Mouse (Mus musculus): ENCODE data around the gene Zdhhc4. TPM values are rescaled to one million over a fixed set of nuclear protein-coding genes. Genes with fewer than 3 reads are reported as not detected.

Zdhhc4 gene
- polyA plus RNA-seq, 1 experiment, result 85.0 TPM

- DNase-seq, result peak; percentile 82
- no peaks in the 10 kb centered on the region; the same call in 1 of the 2 replicates for H3K36me3 ChIP-seq (ENCODE audit: control insufficient read depth, insufficient read depth, low read length)
- peaks cover 8% of the 10 kb centered on the region; the same call in 1 of the 2 replicates for H3K4me1 ChIP-seq (ENCODE audit: control insufficient read depth, insufficient read depth, low read length)
- 51% methylated on average over 8 of the region's 8 CpGs for WGBS
- TF ChIP-seq POLR2A (IDR thresholded peaks at IDR 0.05; ENCODE audit: low read depth, low read length) (no peak), CTCF (conservative IDR thresholded peaks at IDR 0.05; ENCODE audit: insufficient read depth, insufficient read length, low read depth, low read length) (peak; percentile 88)
- no peaks in the 10 kb centered on the region for H3K27me3 ChIP-seq (replicated peaks; ENCODE audit: control insufficient read depth, insufficient read depth, low read length)
- H3K4me3 ChIP-seq (ENCODE audit: insufficient read depth, low read depth, low read length), result no peak overlapping the region
- H3K27ac ChIP-seq (ENCODE audit: insufficient read depth, low read depth, low read length), result no peak overlapping the region
Measured at GRCm38 (mm10) chr5:143311886-143312285, 17.2 kb downstream of the Zdhhc4 start.

DNA sequence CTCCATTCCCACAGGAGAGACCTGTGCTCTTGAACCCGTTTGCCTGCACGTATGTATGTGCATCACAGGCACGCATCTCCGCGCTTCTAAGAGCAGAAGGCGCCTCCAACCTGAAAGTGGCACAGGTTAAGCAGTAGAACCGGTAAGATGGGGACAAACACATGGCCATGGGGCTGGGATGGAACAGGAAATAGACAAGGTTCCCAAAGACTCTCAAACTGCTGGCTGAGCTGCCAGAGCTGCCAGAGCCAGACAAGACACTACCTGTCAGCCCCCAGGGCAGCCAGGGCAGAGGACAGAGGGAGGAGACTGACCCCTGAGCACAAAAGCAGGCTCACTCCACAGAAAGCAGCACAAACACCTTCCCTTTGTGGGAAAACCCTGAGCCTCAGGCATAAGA is 19.1 kb downstream of the Zdhhc4 start:
- H3K27me3 ChIP-seq (replicated peaks; ENCODE audit: control insufficient read depth, insufficient read depth, low read length), result no peaks in the 10 kb centered on the region
- no peaks in the 10 kb centered on the region; the same call in 1 of the 2 replicates for H3K36me3 ChIP-seq (ENCODE audit: control insufficient read depth, insufficient read depth, low read length)
- 96% methylated on average over 7 of the region's 7 CpGs for WGBS

DNA sequence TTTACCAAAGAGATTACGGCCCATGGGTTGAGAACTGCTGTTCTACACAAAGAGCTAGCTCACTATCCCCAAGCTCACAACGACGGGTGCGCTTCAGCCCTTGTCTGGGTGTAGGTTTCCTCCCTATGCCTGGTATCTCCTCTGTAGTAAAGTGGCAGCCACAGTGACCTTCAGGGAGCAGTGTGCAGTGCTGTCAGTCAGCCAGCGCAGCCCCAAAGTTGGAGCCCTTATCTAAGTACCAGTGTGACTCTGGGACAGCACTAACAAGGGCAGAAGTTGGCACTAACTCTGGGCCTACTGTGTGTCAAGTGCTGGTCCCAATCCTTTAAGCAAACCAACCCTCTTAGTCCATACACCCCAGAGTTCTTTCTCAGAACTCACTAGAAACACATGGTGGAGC is 20.2 kb downstream of the Zdhhc4 start:
- Histone ChIP-seq H3K27ac (ENCODE audit: insufficient read depth, low read depth, low read length) (no peak overlapping the region), H3K4me1 (ENCODE audit: control insufficient read depth, insufficient read depth, low read length) (0 out of 2 replicates have a peak, but pooled peaks cover 3% of the 10 kb centered on the region), H3K27me3 (replicated peaks; ENCODE audit: control insufficient read depth, insufficient read depth, low read length) (no peaks in the 10 kb centered on the region), H3K36me3 (ENCODE audit: control insufficient read depth, insufficient read depth, low read length) (no peaks in the 10 kb centered on the region; the same call in 1 of the 2 replicates), H3K4me3 (ENCODE audit: insufficient read depth, low read depth, low read length) (no peak overlapping the region)
- DNase-seq, result no peak
- 92% methylated on average over 5 of the region's 5 CpGs for WGBS
- TF ChIP-seq POLR2A (IDR thresholded peaks at IDR 0.05; ENCODE audit: low read depth, low read length) (no peak), CTCF (conservative IDR thresholded peaks at IDR 0.05; ENCODE audit: insufficient read depth, insufficient read length, low read depth, low read length) (no peak)

More for the DNA sequence above, 19.1 kb downstream of the Zdhhc4 start:
- DNase-seq, result no peak
- peaks cover 4% of the 10 kb centered on the region; the same call in 1 of the 2 replicates for H3K4me1 ChIP-seq (ENCODE audit: control insufficient read depth, insufficient read depth, low read length)
- no peak for TF ChIP-seq CTCF (conservative IDR thresholded peaks at IDR 0.05; ENCODE audit: insufficient read depth, insufficient read length, low read depth, low read length)
- no peak for TF ChIP-seq POLR2A (IDR thresholded peaks at IDR 0.05; ENCODE audit: low read depth, low read length)
- no peak overlapping the region for H3K4me3 ChIP-seq (ENCODE audit: insufficient read depth, low read depth, low read length)
- no peak overlapping the region for H3K27ac ChIP-seq (ENCODE audit: insufficient read depth, low read depth, low read length)

DNA sequence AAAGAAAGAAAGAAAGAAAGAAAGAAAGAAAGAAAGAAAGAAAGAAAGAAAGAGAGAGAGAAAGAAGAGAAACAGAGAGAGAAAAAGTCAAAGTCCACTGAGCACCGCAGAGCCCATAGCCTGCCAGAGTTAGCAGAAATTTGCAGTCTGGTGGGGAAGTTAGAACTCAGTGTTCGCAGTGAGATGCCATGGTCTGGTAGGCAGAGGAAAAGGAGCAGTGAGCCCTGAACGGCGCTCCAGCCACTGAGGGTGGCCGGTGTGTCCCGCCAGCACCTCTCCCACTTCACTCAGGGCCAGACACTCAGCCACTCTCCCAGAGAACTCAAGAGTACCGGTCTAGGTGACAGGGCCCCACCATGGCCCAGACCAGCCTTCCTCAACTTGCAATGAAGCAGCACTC is 24.8 kb downstream of the Zdhhc4 start:
- H3K36me3 ChIP-seq (ENCODE audit: control insufficient read depth, insufficient read depth, low read length), result no peaks in the 10 kb centered on the region; the same call in 1 of the 2 replicates
- WGBS, result 45% methylated on average over 7 of the region's 7 CpGs

GRCm38 (mm10) chr5:143301296-143301695 is 27.8 kb downstream of the Zdhhc4 start:
- H3K4me1 ChIP-seq (ENCODE audit: control insufficient read depth, insufficient read depth, low read length), result 0 out of 2 replicates have a peak, but pooled peaks cover 3% of the 10 kb centered on the region
- H3K27me3 ChIP-seq (replicated peaks; ENCODE audit: control insufficient read depth, insufficient read depth, low read length), result no peaks in the 10 kb centered on the region
- H3K36me3 ChIP-seq (ENCODE audit: control insufficient read depth, insufficient read depth, low read length), result no peaks in the 10 kb centered on the region
- WGBS, result 67% methylated on average over 8 of the region's 8 CpGs
- H3K27ac ChIP-seq (ENCODE audit: insufficient read depth, low read depth, low read length), result no peak overlapping the region
- peak; percentile 19 for DNase-seq
- peak; percentile 43; the same call in 1 of the 2 replicates for TF ChIP-seq CTCF (conservative IDR thresholded peaks at IDR 0.05; ENCODE audit: insufficient read depth, insufficient read length, low read depth, low read length)
- no peak for TF ChIP-seq POLR2A (IDR thresholded peaks at IDR 0.05; ENCODE audit: low read depth, low read length)
- no peak overlapping the region for H3K4me3 ChIP-seq (ENCODE audit: insufficient read depth, low read depth, low read length)

More for the DNA sequence above, 24.8 kb downstream of the Zdhhc4 start:
- Histone ChIP-seq H3K27ac (ENCODE audit: insufficient read depth, low read depth, low read length) (no peak overlapping the region), H3K4me3 (ENCODE audit: insufficient read depth, low read depth, low read length) (no peak overlapping the region), H3K27me3 (replicated peaks; ENCODE audit: control insufficient read depth, insufficient read depth, low read length) (no peaks in the 10 kb centered on the region), H3K4me1 (ENCODE audit: control insufficient read depth, insufficient read depth, low read length) (0 out of 2 replicates have a peak, but pooled peaks cover 3% of the 10 kb centered on the region)
- no peak for TF ChIP-seq CTCF (conservative IDR thresholded peaks at IDR 0.05; ENCODE audit: insufficient read depth, insufficient read length, low read depth, low read length)
- TF ChIP-seq POLR2A (IDR thresholded peaks at IDR 0.05; ENCODE audit: low read depth, low read length), result no peak
- peak; percentile 56 for DNase-seq

GRCm38 (mm10) chr5:143299686-143300085 is 29.4 kb downstream of the Zdhhc4 start:
- Histone ChIP-seq H3K4me1 (ENCODE audit: control insufficient read depth, insufficient read depth, low read length) (0 out of 2 replicates have a peak, but pooled peaks cover 3% of the 10 kb centered on the region), H3K4me3 (ENCODE audit: insufficient read depth, low read depth, low read length) (no peak overlapping the region), H3K27me3 (replicated peaks; ENCODE audit: control insufficient read depth, insufficient read depth, low read length) (no peaks in the 10 kb centered on the region), H3K36me3 (ENCODE audit: control insufficient read depth, insufficient read depth, low read length) (no peaks in the 10 kb centered on the region), H3K27ac (ENCODE audit: insufficient read depth, low read depth, low read length) (no peak overlapping the region)
- peak; percentile 75 for TF ChIP-seq CTCF (conservative IDR thresholded peaks at IDR 0.05; ENCODE audit: insufficient read depth, insufficient read length, low read depth, low read length)
- TF ChIP-seq POLR2A (IDR thresholded peaks at IDR 0.05; ENCODE audit: low read depth, low read length), result no peak
- WGBS, result 84% methylated on average over 4 of the region's 4 CpGs
- DNase-seq, result peak; percentile 66

- Histone ChIP-seq H3K27me3 (replicated peaks; ENCODE audit: control insufficient read depth, insufficient read depth, low read length) (no peaks in the 10 kb centered on the region), H3K4me1 (ENCODE audit: control insufficient read depth, insufficient read depth, low read length) (no peaks in the 10 kb centered on the region), H3K27ac (ENCODE audit: insufficient read depth, low read depth, low read length) (no peak overlapping the region), H3K4me3 (ENCODE audit: insufficient read depth, low read depth, low read length) (no peak overlapping the region), H3K36me3 (ENCODE audit: control insufficient read depth, insufficient read depth, low read length) (no peaks in the 10 kb centered on the region)
- WGBS, result 95% methylated on average over 7 of the region's 7 CpGs
- no peak for DNase-seq
- TF ChIP-seq POLR2A (IDR thresholded peaks at IDR 0.05; ENCODE audit: low read depth, low read length), result no peak
- TF ChIP-seq CTCF (conservative IDR thresholded peaks at IDR 0.05; ENCODE audit: insufficient read depth, insufficient read length, low read depth, low read length), result 0 out of 2 replicates have a peak, but pooled peaks have one; percentile 20
Measured at GRCm38 (mm10) chr5:143298391-143298790, 30.7 kb downstream of the Zdhhc4 start.
